Mouse (Mus musculus) intestine, postnatal 0 days (tissue): ENCODE measurements around the gene Tbc1d24. TPM values are rescaled to one million over a fixed set of nuclear protein-coding genes. Genes with fewer than 3 reads are reported as not detected.

Experiments used
- ATAC-seq: fragments of 200-750 bp; cut with Nextera tagmentation; 2 replicates; pipeline ENCODE4 v1.8.0; 2017; ENCODE audit warnings: mild to moderate bottlenecking, moderate TSS enrichment, moderate library complexity
- H3K27ac ChIP-seq: fragments of 300-500 bp; sonication (generic); 2 replicates; pipeline ENCODE4 v1.5.1; 2014; ENCODE audit warnings: mild to moderate bottlenecking, low read depth, low read length, moderate library complexity
- H3K27me3 ChIP-seq: fragments of 300-500 bp; sonication (generic); replicated peaks from 2 replicates; pipeline ENCODE4 v1.6.1; 2014; ENCODE audit warnings: low read length, mixed read lengths; ENCODE audit not compliant: control insufficient read depth, insufficient read depth
- H3K36me3 ChIP-seq: fragments of 300-500 bp; sonication (generic); 2 replicates; pipeline ENCODE4 v1.6.1; 2014; ENCODE audit warnings: mild to moderate bottlenecking, moderate library complexity; ENCODE audit not compliant: control insufficient read depth, insufficient read depth
- H3K4me1 ChIP-seq: fragments of 300-500 bp; sonication (generic); replicated peaks from 2 replicates; pipeline ENCODE4 v1.6.1; 2014; ENCODE audit warnings: antibody characterized with exemption, low read length, mixed read lengths; ENCODE audit not compliant: control insufficient read depth, insufficient read depth
- H3K4me2 ChIP-seq: fragments of 300-500 bp; sonication (generic); replicated peaks from 2 replicates; pipeline ENCODE4 v1.6.1; 2014; ENCODE audit warnings: low read depth, mild to moderate bottlenecking, moderate library complexity
- H3K4me3 ChIP-seq: fragments of 300-500 bp; sonication (generic); 2 replicates; pipeline ENCODE4 v1.5.1; 2014; ENCODE audit warnings: low read depth, low read length
- H3K9ac ChIP-seq: fragments of 300-500 bp; sonication (generic); 2 replicates; pipeline ENCODE4 v1.6.1; 2014; ENCODE audit warnings: mild to moderate bottlenecking, low read depth, low read length
- H3K9me3 ChIP-seq: fragments of 300-500 bp; sonication (generic); 2 replicates; pipeline ENCODE4 v1.6.1; 2016; ENCODE audit warnings: mixed run types; ENCODE audit not compliant: control insufficient read depth
- CTCF ChIP-seq: sonication (generic); IDR thresholded peaks from 2 replicates; pipeline ENCODE4 v1.5.1; 2016; ENCODE audit warnings: low read depth, mild to moderate bottlenecking, control low read depth, antibody characterized with exemption, moderate library complexity
- WGBS: fragments of 180-500 bp; shearing (Covaris S2); extraction: QIAGEN DNeasy Blood & Tissue Kit; methylation state at CpG from one replicate; pipeline ENCODE4 v1.1.7; 2014; 5-methylcytosine and 5-hydroxymethylcytosine counted together
- polyA plus RNA-seq: library from polyadenylated mRNA; unstranded; fragments of >200 nt; fragmentation: Nextera tagmentation; extraction: Ambion mirVana; gene quantifications from 2 replicates; pipeline ENCODE4 v1.2.1, GENCODE M21; 2015

Gene Tbc1d24
- polyA plus RNA-seq, 1 experiment from 2014 or later: 3.1 TPM

GRCm38 (mm10) chr17:24157121-24157520 lies 48.2 kb downstream of the Tbc1d24 start:
- Histone ChIP-seq H3K27ac (no peak overlapping the region), H3K27me3 (no peaks in the 10 kb centered on the region), H3K36me3 (peaks cover 35% of the 10 kb centered on the region), H3K4me2 (no peak overlapping the region), H3K4me1 (peaks cover 3% of the 10 kb centered on the region; the same call in 1 of the 2 replicates), H3K4me3 (no peak overlapping the region), H3K9ac (no peak overlapping the region), H3K9me3 (no peaks in the 10 kb centered on the region)
- 97% methylated on average over 6 of the region's 6 CpGs for WGBS
- TF ChIP-seq CTCF: no peak
- ATAC-seq: no peak

DNA sequence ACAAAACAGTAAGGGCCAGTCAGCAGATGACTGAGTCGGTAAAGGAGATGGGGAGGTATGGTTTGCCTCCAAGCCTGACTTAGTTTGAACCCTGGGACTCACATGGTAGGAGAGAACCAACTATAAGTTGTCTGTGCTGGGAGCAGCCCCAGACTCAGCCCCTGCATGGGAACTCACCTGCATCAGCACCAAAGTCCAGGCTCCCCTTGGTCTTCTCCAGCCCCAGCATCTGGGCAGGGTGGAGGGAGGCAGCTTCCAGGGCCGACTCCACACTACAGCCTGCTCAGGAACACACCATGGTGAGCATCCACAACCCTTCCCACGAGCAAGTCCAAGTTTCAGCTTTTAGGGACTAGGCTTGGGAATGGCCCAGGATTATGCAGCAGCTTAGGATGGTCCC lies 49.0 kb downstream of the Tbc1d24 start:
- 87% methylated on average over 3 of the region's 3 CpGs for WGBS
- TF ChIP-seq CTCF: no peak
- Histone ChIP-seq H3K9ac (no peak overlapping the region), H3K4me2 (no peak overlapping the region), H3K4me1 (peaks cover 3% of the 10 kb centered on the region; the same call in 1 of the 2 replicates), H3K36me3 (peaks cover 35% of the 10 kb centered on the region), H3K27ac (no peak overlapping the region), H3K4me3 (no peak overlapping the region), H3K27me3 (no peaks in the 10 kb centered on the region), H3K9me3 (no peaks in the 10 kb centered on the region)
- no peak for ATAC-seq

- Histone ChIP-seq H3K27ac (no peak overlapping the region), H3K9me3 (no peaks in the 10 kb centered on the region), H3K4me2 (no peak overlapping the region), H3K27me3 (no peaks in the 10 kb centered on the region), H3K4me3 (no peak overlapping the region), H3K4me1 (peaks cover 3% of the 10 kb centered on the region; the same call in 1 of the 2 replicates), H3K9ac (no peak overlapping the region), H3K36me3 (peaks cover 35% of the 10 kb centered on the region)
- TF ChIP-seq CTCF: no peak
- 90% methylated on average over 9 of the region's 9 CpGs for WGBS
- ATAC-seq: no peak
Measured at GRCm38 (mm10) chr17:24155742-24156141, 49.6 kb downstream of the Tbc1d24 start.

DNA sequence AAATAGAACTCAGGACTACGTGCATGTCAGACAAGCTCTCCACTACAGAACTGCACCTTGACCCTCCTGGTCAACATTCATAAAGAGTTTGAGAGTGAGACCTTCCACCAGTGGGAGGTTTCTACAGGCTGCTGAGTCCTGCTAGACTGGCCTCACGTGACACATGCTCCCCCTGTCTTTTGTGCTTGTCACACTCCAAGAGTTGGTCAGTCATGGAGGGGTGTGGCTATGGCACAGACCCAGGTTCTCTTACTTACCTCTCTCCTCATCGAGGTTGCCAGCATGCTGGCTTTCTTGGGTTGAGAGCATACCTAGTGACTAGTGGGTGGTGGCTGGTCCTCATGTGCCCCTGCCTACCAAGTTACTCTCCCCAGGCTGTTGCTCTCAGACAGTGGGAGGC lies 50.9 kb downstream of the Tbc1d24 start:
- Histone ChIP-seq H3K4me3 (no peak overlapping the region), H3K9me3 (no peaks in the 10 kb centered on the region), H3K36me3 (peaks cover 35% of the 10 kb centered on the region), H3K9ac (no peak overlapping the region), H3K4me2 (no peak overlapping the region), H3K27ac (no peak overlapping the region), H3K4me1 (peaks cover 3% of the 10 kb centered on the region; the same call in 1 of the 2 replicates), H3K27me3 (no peaks in the 10 kb centered on the region)
- WGBS: 54% methylated on average over 3 of the region's 3 CpGs
- 0 out of 2 replicates have a peak, but pooled peaks have one; percentile 7 for ATAC-seq
- TF ChIP-seq CTCF: peak; percentile 21; the same call in 1 of the 2 replicates

- TF ChIP-seq CTCF: peak; percentile 96
- Histone ChIP-seq H3K27ac (no peak overlapping the region), H3K9ac (no peak overlapping the region), H3K4me3 (peak overlapping the region; percentile 34), H3K36me3 (peaks cover 23% of the 10 kb centered on the region; the same call in 1 of the 2 replicates), H3K27me3 (no peaks in the 10 kb centered on the region), H3K9me3 (no peaks in the 10 kb centered on the region), H3K4me1 (peaks cover 3% of the 10 kb centered on the region; the same call in 1 of the 2 replicates), H3K4me2 (peak overlapping the region; percentile 75)
- 1% methylated on average over 26 of the region's 26 CpGs for WGBS
- peak; percentile 88 for ATAC-seq
Measured at GRCm38 (mm10) chr17:24151890-24152563, 53.3 kb downstream of the Tbc1d24 start.

- peaks cover 16% of the 10 kb centered on the region; the same call in 1 of the 2 replicates for H3K36me3 ChIP-seq
- no peak overlapping the region for H3K9ac ChIP-seq
- H3K4me1 ChIP-seq: peaks cover 3% of the 10 kb centered on the region; the same call in 1 of the 2 replicates
- WGBS: 14% methylated on average over 7 of the region's 7 CpGs
- H3K27ac ChIP-seq: no peak overlapping the region
- no peaks in the 10 kb centered on the region for H3K9me3 ChIP-seq
- TF ChIP-seq CTCF: no peak
- H3K4me2 ChIP-seq: peak overlapping the region; percentile 75
- no peak for ATAC-seq
- no peaks in the 10 kb centered on the region for H3K27me3 ChIP-seq
- no peak overlapping the region; the same call in 1 of the 2 replicates for H3K4me3 ChIP-seq
Measured at GRCm38 (mm10) chr17:24151382-24151781, 54.0 kb downstream of the Tbc1d24 start.
